In the genomic region with DNA sequence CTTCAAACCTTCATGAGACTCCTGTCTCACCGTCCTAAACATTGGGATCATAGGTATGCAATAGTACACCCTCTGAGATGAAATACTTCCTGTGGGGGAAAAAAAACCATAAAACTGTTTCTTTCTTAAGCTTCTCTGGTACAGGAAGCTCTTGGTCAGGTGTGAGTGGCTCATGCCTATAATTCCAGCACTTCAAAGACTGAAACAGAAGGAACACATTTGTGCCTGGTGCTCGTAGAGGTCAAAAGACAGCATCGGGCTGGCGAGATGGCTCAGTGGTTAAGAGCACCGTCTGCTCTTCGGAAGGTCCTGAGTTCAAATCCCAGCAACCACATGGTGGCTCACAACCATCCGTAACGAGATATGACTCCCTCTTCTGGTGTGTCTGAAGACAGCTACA, we compare ENCODE assay signal across 23 mouse cellular contexts. TPM values are rescaled to one million over a fixed set of nuclear protein-coding genes. Genes with fewer than 3 reads are reported as not detected.
DNase-seq lines count a peak whose midpoint lies in the region; ATAC-seq and TF ChIP-seq lines count a peak whose summit lies in the region.
"Had no signal": no experiment of that assay in that cellular context is flagged by ENCODE, and none has a peak within 500 bp of the region (broad histone marks: within the 10 kb centered on the region; RNA-seq: fewer than 3 reads in every experiment).

No protein-coding gene starts in this region.

- H3K9ac ChIP-seq in lung, postnatal 0 days (replicated peaks; ENCODE audit: low read depth): no peak overlapping the region
- H3K9ac ChIP-seq: embryonic facial prominence, embryonic 13.5 days; forebrain, embryonic 12.5 days; forebrain, postnatal 0 days; heart, embryonic 15.5 days; hindbrain, embryonic 14.5 days had no signal

- peak overlapping the region; percentile 13; the same call in 1 of the 2 replicates for H3K27ac ChIP-seq in bone marrow macrophage, adult 2 months (ENCODE audit: insufficient read depth, low read depth, low read length)
- no peak overlapping the region for H3K27ac ChIP-seq in lung, postnatal 0 days (ENCODE audit: low read length)
- H3K27ac ChIP-seq: embryonic facial prominence, embryonic 13.5 days; forebrain, embryonic 12.5 days; heart, adult 2 months; heart, embryonic 15.5 days; hindbrain, embryonic 10.5 days; hindbrain, embryonic 14.5 days had no signal

- no peak for ATAC-seq in CD4-positive, CD25-positive, alpha-beta regulatory T cell, adult 4 months
- ATAC-seq in lung, postnatal 0 days: no peak
- ATAC-seq: forebrain, postnatal 0 days had no signal

- DNase-seq in CD4-positive, CD25-positive, alpha-beta regulatory T cell, adult 2 months (ENCODE audit: low read depth, low spot score): peak; percentile 14
- peak; percentile 39 for DNase-seq in 416B (ENCODE audit: low read depth)
- peak; percentile 17 for DNase-seq in thymus, postnatal 14 days
- no peak for DNase-seq in frontal cortex, adult 2 months (ENCODE audit: extremely low spot score in 1 of 2, low spot score in 1 of 2)
- no peak for DNase-seq in frontal cortex, postnatal 14 days (ENCODE audit: low spot score in 2 of 2)
- no peak for DNase-seq in lung, postnatal 0 days (ENCODE audit: low spot score)
- DNase-seq: adrenal gland, postnatal 14 days; cerebellum, adult 18-20 months; cerebellum, adult 9-11 months; cerebellum, postnatal 36 days; forebrain, postnatal 0 days; gastrocnemius, postnatal 36 days; heart, adult 2 months; heart, postnatal 14 days had no signal

- no peak for TF ChIP-seq CTCF in bone marrow macrophage, adult 2 months (IDR thresholded peaks at IDR 0.05; ENCODE audit: low read depth, low read length)
- TF ChIP-seq CTCF in lung, postnatal 0 days (IDR thresholded peaks at IDR 0.05): no peak

- H3K27me3 ChIP-seq in lung, postnatal 0 days (replicated peaks; ENCODE audit: insufficient read depth, low read length): no peaks in the 10 kb centered on the region
- H3K27me3 ChIP-seq: embryonic facial prominence, embryonic 13.5 days; forebrain, embryonic 12.5 days; heart, embryonic 15.5 days had no signal

- WGBS in lung, postnatal 0 days: 94% methylated on average over 8 of the region's 8 CpGs

- no peaks in the 10 kb centered on the region for H3K9me3 ChIP-seq in lung, postnatal 0 days (ENCODE audit: low read length)
- H3K9me3 ChIP-seq: embryonic facial prominence, embryonic 13.5 days; forebrain, embryonic 12.5 days; G1E; heart, embryonic 15.5 days; hindbrain, embryonic 10.5 days had no signal

- H3K36me3 ChIP-seq in lung, postnatal 0 days (ENCODE audit: insufficient read depth, low read length): no peaks in the 10 kb centered on the region

- TF ChIP-seq EP300 in lung, postnatal 0 days (IDR thresholded peaks at IDR 0.05): no peak

- no peak overlapping the region for H3K4me2 ChIP-seq in lung, postnatal 0 days (replicated peaks; ENCODE audit: low read depth, low read length)
- H3K4me2 ChIP-seq: embryonic facial prominence, embryonic 13.5 days; forebrain, embryonic 12.5 days; heart, embryonic 11.5 days; heart, embryonic 15.5 days; hindbrain, embryonic 14.5 days had no signal

- no peak overlapping the region for H3K4me3 ChIP-seq in bone marrow macrophage, adult 2 months (ENCODE audit: insufficient read depth, low read length)
- no peak overlapping the region for H3K4me3 ChIP-seq in lung, postnatal 0 days (ENCODE audit: low read depth, low read length)
- H3K4me3 ChIP-seq: embryonic facial prominence, embryonic 13.5 days; forebrain, embryonic 12.5 days; heart, adult 2 months; heart, embryonic 15.5 days; hindbrain, embryonic 10.5 days had no signal

- peaks cover 35% of the 10 kb centered on the region for H3K4me1 ChIP-seq in bone marrow macrophage, adult 2 months (ENCODE audit: control insufficient read depth, insufficient read depth, low read length)
- H3K4me1 ChIP-seq in lung, postnatal 0 days (ENCODE audit: insufficient read depth, low read depth, low read length): peaks cover 5% of the 10 kb centered on the region; the same call in 1 of the 2 replicates
- H3K4me1 ChIP-seq: embryonic facial prominence, embryonic 13.5 days; forebrain, embryonic 12.5 days; hindbrain, embryonic 10.5 days had no signal

- TF ChIP-seq POLR2A in bone marrow macrophage, adult 2 months (IDR thresholded peaks at IDR 0.05; ENCODE audit: borderline replicate concordance, low read depth, low read length): no peak

RNA-seq across cellular contexts. Expression of a gene that starts 10.6 kb away (rescaled TPM):
- 10 to 100 TPM; 53.4 to 55.7 TPM for polyA plus RNA-seq in CD4-positive, CD25-positive, alpha-beta regulatory T cell, adult 4 months (2017; shearing (Covaris generic))
- 90.8 and 98.7 TPM in 2 replicates for polyA plus RNA-seq in bone marrow macrophage, adult 2 months (2012; ENCODE audit: insufficient read depth, insufficient read length, missing spikeins)
- polyA plus RNA-seq in frontal cortex, adult 2 months (2012; rRNA removed): 43.8 and 53.8 TPM in 2 replicates
- polyA plus RNA-seq in lung, postnatal 0 days (2015; fragmentation: Nextera tagmentation; extraction: Ambion mirVana): 50.1 and 58.5 TPM in 2 replicates

RNA-seq across cellular contexts. Expression of a gene that starts 27.3 kb away (rescaled TPM):
- 100 to 1,000 TPM; 536 to 586 TPM for polyA plus RNA-seq in CD4-positive, CD25-positive, alpha-beta regulatory T cell, adult 4 months (2017; shearing (Covaris generic))
- 319 and 328 TPM in 2 replicates for polyA plus RNA-seq in bone marrow macrophage, adult 2 months (2012; ENCODE audit: insufficient read depth, insufficient read length, missing spikeins)
- polyA plus RNA-seq in frontal cortex, adult 2 months (2012; rRNA removed): 207 and 209 TPM in 2 replicates
- 372 and 523 TPM in 2 replicates for polyA plus RNA-seq in lung, postnatal 0 days (2015; fragmentation: Nextera tagmentation; extraction: Ambion mirVana)

RNA-seq across cellular contexts. Expression of a gene that starts 55.2 kb away (rescaled TPM):
- 10 to 100 TPM; 49.8 to 60.5 TPM for polyA plus RNA-seq in CD4-positive, CD25-positive, alpha-beta regulatory T cell, adult 4 months (2017; shearing (Covaris generic))
- 10.2 and 10.6 TPM in 2 replicates for polyA plus RNA-seq in bone marrow macrophage, adult 2 months (2012; ENCODE audit: insufficient read depth, insufficient read length, missing spikeins)
- 37.0 and 38.3 TPM in 2 replicates for polyA plus RNA-seq in frontal cortex, adult 2 months (2012; rRNA removed)
- polyA plus RNA-seq in lung, postnatal 0 days (2015; fragmentation: Nextera tagmentation; extraction: Ambion mirVana): 18.5 and 19.6 TPM in 2 replicates

Comparison
In these comparisons a context has a peak if more than half of its experiments do, and no peak if none do; other contexts are left out.
1. DNase-seq: peak in CD4-positive, CD25-positive, alpha-beta regulatory T cell, adult 2 months (single experiment), 416B (single experiment) and thymus, postnatal 14 days (single experiment); none in frontal cortex, adult 2 months (0 of 2), frontal cortex, postnatal 14 days (0 of 2) and lung, postnatal 0 days (single experiment).